Mouse (Mus musculus) CH12.LX (cell line): ENCODE measurements at regions not wholly inside any gene's neighbourhood (a gene's known extent, or its start where the extent isn't known, plus 50 kb on each side); places are given as distances from the start of the nearest gene placed in this dataset.

Experiments used
- DNase-seq: peaks from one replicate; pipeline ENCODE4 v3.0.0-alpha.2; 2013; ENCODE audit errors: extremely low read depth
- H3K27ac ChIP-seq: 2 replicates; pipeline ENCODE4 v1.5.1; 2012; ENCODE audit warnings: low read depth, mild to moderate bottlenecking, control low read depth, moderate library complexity; ENCODE audit not compliant: insufficient read depth
- H3K27me3 ChIP-seq: replicated peaks from 2 replicates; pipeline ENCODE3; 2012; ENCODE audit warnings: inconsistent platforms
- H3K36me3 ChIP-seq, 2 experiments: replicated peaks in 1 of 2; 2 replicates each; pipeline versions ENCODE3 to v1.6.1; 2012; ENCODE audit warnings: inconsistent platforms in 1 of 2, low read length in 1 of 2, mild to moderate bottlenecking in 1 of 2, mixed read lengths in 1 of 2, moderate library complexity in 1 of 2; ENCODE audit not compliant: control insufficient read depth in 1 of 2, insufficient read depth in 1 of 2
- H3K4me1 ChIP-seq, 2 experiments: 2 replicates each; pipeline ENCODE4 v1.6.1; 2012; ENCODE audit warnings: inconsistent platforms in 1 of 2, moderate library complexity in 1 of 2; ENCODE audit not compliant: insufficient read depth in 2 of 2, control insufficient read depth in 1 of 2
- H3K4me2 ChIP-seq: 2 replicates; pipeline ENCODE4 v1.6.1; 2012; ENCODE audit warnings: low read depth, mild to moderate bottlenecking, control low read depth; ENCODE audit not compliant: poor library complexity, insufficient read depth, severe bottlenecking
- H3K4me3 ChIP-seq, 3 experiments: fragments of 150-350 bp in 1 of 3; sonication (generic) in 1 of 3; replicated peaks in 1 of 3; 2 replicates each; pipeline versions ENCODE3 to v1.5.1; 2011 to 2012; ENCODE audit warnings: low read depth in 2 of 3, low read length in 2 of 3, mild to moderate bottlenecking in 2 of 3, moderate library complexity in 2 of 3, control low read depth in 1 of 3, improper control_type of control experiment in 1 of 3, inconsistent platforms in 1 of 3, mixed read lengths in 1 of 3; ENCODE audit not compliant: poor library complexity in 1 of 3
- H3K79me2 ChIP-seq: replicated peaks from 2 replicates; pipeline ENCODE4 v1.6.1; 2012; ENCODE audit warnings: mild to moderate bottlenecking, moderate library complexity; ENCODE audit not compliant: control insufficient read depth, poor library complexity, insufficient read depth, severe bottlenecking; ENCODE audit errors: extremely low read depth
- H3K9ac ChIP-seq: 2 replicates; pipeline ENCODE4 v1.6.1; 2012; ENCODE audit warnings: low read depth, mild to moderate bottlenecking, control low read depth, moderate library complexity; ENCODE audit not compliant: insufficient read depth
- H3K9me3 ChIP-seq: replicated peaks from 2 replicates; pipeline ENCODE3; 2012; ENCODE audit warnings: low read length, inconsistent platforms, mixed read lengths
- E2F4 ChIP-seq: IDR thresholded peaks from 2 replicates; pipeline ENCODE4 v1.6.1; 2011; ENCODE audit warnings: low read depth, low read length, improper control_type of control experiment; ENCODE audit not compliant: insufficient replicate concordance
- ELF1 ChIP-seq: IDR thresholded peaks from 2 replicates; pipeline ENCODE4 v1.6.1; 2014; ENCODE audit warnings: low read depth, mild to moderate bottlenecking, inconsistent platforms, low read length, improper control_type of control experiment
- ETS1 ChIP-seq: conservative IDR thresholded peaks from 2 replicates; pipeline ENCODE4 v1.6.1; 2012; ENCODE audit warnings: low read depth, mild to moderate bottlenecking, inconsistent platforms, low read length, improper control_type of control experiment, moderate library complexity
- GABPA ChIP-seq: IDR thresholded peaks from 2 replicates; pipeline ENCODE4 v1.6.1; 2012; ENCODE audit warnings: low read depth, low read length, improper control_type of control experiment, inconsistent platforms; ENCODE audit not compliant: insufficient replicate concordance
- JUN ChIP-seq: IDR thresholded peaks from 2 replicates; pipeline ENCODE4 v1.6.1; 2011; ENCODE audit warnings: low read depth, mild to moderate bottlenecking, low read length, improper control_type of control experiment, moderate library complexity; ENCODE audit not compliant: insufficient read depth
- KAT2A ChIP-seq: IDR thresholded peaks from 2 replicates; pipeline ENCODE4 v1.6.1; 2012; ENCODE audit warnings: low read length, improper control_type of control experiment, inconsistent platforms; ENCODE audit not compliant: insufficient replicate concordance
- MAZ ChIP-seq: IDR thresholded peaks from 2 replicates; pipeline ENCODE4 v1.6.1; 2012; ENCODE audit warnings: low read depth, mild to moderate bottlenecking, inconsistent platforms, low read length, improper control_type of control experiment, moderate library complexity
- MYC ChIP-seq: IDR thresholded peaks from 2 replicates; pipeline ENCODE4 v1.6.1; 2011; ENCODE audit warnings: low read depth, mild to moderate bottlenecking, improper control_type of control experiment, low read length
- NRF1 ChIP-seq: IDR thresholded peaks from 2 replicates; pipeline ENCODE4 v1.6.1; 2014; ENCODE audit warnings: low read depth, mild to moderate bottlenecking, inconsistent platforms, low read length, improper control_type of control experiment, moderate library complexity
- POLR2AphosphoS2 ChIP-seq: IDR thresholded peaks from 2 replicates; pipeline ENCODE4 v1.6.1; 2011; ENCODE audit warnings: low read depth, low read length, improper control_type of control experiment
- SMC3 ChIP-seq: IDR thresholded peaks from 2 replicates; pipeline ENCODE4 v1.6.1; 2011; ENCODE audit warnings: low read depth, low read length, improper control_type of control experiment
- USF1 ChIP-seq: IDR thresholded peaks from 2 replicates; pipeline ENCODE4 v1.6.1; 2014; ENCODE audit warnings: low read depth, mild to moderate bottlenecking, inconsistent platforms, low read length, improper control_type of control experiment
- ZNF384 ChIP-seq: IDR thresholded peaks from 2 replicates; pipeline ENCODE4 v1.6.1; 2012; ENCODE audit warnings: low read depth, low read length, improper control_type of control experiment, inconsistent platforms
- dilution Hi-C: fragments of 300-500 bp; cut with MboI; formaldehyde crosslinking; loops from 2 replicates; pipeline ENCODE4 v1.14.3; 2020; ENCODE audit warnings: low sequenced_read_pairs; ENCODE audit not compliant: extremely low pct_unique_long_range_greater_than_20kb, extremely low pct_ligation_motif_present
- in situ Hi-C: fragments of 300-500 bp; cut with MboI; formaldehyde crosslinking; loops from 3 replicates; pipeline ENCODE4 v1.14.3; 2019; ENCODE audit warnings: low sequenced_read_pairs, low pct_ligation_motif_present, low pct_unique_long_range_greater_than_20kb, mixed read lengths

DNA sequence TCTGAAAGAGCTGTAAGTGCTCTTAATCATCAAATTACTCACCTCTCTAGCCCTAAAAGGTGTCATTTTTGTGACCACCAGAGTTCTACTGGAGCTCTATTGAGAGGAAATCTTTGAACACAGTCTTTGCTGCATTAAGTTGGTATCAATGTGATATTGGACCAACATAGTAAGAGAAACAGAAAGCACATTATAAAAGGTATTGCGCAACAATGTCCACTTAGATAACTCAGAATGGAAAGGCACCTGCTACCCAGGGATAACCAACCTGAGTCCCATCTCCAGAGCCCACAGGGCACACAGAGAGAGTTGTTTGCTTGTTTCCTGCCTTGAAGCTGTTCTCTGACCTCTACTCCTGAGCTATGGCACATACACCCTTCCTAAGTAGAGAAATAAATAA lies 106.4 kb upstream of the Med13l start:
- H3K79me2 ChIP-seq = no peaks in the 10 kb centered on the region
- TF ChIP-seq POLR2AphosphoS2 (no peak), E2F4 (no peak), NRF1 (no peak), ELF1 (no peak), ETS1 (no peak)
- TF ChIP-seq, all 38 proteins: peak for 0
- Histone ChIP-seq H3K4me2 (no peak overlapping the region), H3K4me1 (peaks cover under 1 to 5% of the 10 kb centered on the region in 2 experiments; a peak in 2 of 4 replicates), H3K36me3 (no peaks in the 10 kb centered on the region), H3K9ac (no peak overlapping the region), H3K27ac (no peak overlapping the region), H3K9me3 (no peaks in the 10 kb centered on the region), H3K27me3 (no peaks in the 10 kb centered on the region), H3K4me3 (no peak overlapping the region)
- dilution Hi-C loops = no loop called here
- DNase-seq = no peak
- in situ Hi-C loops = no loop called here

DNA sequence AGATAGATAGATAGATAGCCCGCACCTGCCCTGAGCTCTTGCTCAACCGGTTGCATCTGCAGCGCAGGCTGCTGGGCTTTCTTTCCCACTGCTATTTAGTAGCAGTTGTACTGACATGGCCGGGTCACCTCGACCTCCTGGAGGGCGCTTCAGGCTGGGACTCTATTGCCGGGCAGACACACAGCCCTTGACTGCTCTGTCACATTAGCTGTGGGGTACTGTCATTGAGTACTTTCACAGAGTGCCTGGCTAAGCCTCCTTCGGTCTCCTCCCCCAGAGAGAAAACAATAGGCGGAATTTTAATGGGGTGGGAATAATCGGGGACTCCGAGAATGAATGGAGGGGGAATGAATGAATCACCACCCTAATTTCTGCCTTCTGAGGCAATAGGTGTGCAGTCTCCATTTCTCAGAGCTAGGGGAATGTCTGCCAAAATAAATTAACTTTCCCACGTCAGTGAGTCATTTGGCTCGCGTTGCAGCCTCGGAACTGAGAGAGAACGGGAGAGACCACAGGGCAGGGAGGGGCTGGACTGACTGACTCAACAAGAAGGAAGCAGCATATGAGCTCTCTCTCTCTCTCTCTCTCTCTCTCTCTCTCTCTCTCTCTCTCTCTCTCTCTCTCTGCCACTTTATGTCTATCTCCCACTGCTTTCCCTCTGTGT lies 101.6 kb upstream of the Med13l start:
- no peaks in the 10 kb centered on the region for H3K27me3 ChIP-seq
- in situ Hi-C loops = no loop called here
- no peak for DNase-seq

DNA sequence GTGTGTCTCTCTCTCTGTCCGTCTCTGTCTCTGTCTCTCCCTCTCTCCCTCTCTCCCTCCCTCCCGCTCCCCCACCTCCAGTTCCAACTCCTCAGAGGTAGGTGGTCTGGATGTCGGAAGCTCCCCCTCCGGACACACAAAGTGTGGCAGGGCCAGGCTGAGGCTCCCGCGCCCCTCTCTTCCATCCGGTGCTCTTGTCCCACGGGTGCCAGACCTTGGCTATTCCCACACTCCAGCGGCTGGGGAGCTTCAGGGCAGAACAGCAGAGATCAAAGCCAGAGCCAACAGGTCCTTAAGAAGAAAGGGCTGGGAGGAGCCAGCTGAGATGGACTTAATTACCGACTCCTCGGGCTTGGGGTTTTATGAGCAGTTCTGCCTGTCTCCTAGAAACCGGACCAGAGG lies 101.1 kb upstream of the Med13l start:
- Histone ChIP-seq H3K27ac (no peak overlapping the region), H3K4me3 (no peak overlapping the region)

More for the DNA sequence above, 101.6 kb upstream of the Med13l start:
- Histone ChIP-seq H3K4me1 (peaks cover 0 to 2% of the 10 kb centered on the region in 2 experiments; a peak in 2 of 4 replicates), H3K36me3 (no peaks in the 10 kb centered on the region), H3K79me2 (no peaks in the 10 kb centered on the region), H3K4me3 (no peak overlapping the region), H3K4me2 (no peak overlapping the region), H3K9me3 (no peaks in the 10 kb centered on the region), H3K9ac (no peak overlapping the region), H3K27ac (no peak overlapping the region)
- no peak for TF ChIP-seq JUN
- no peak for TF ChIP-seq ELF1
- no peak for TF ChIP-seq USF1
- no peak for TF ChIP-seq ZNF384
- TF ChIP-seq MAZ = no peak
- no peak for TF ChIP-seq E2F4
- no peak for TF ChIP-seq KAT2A
- no peak for TF ChIP-seq MYC
- dilution Hi-C loops = no loop called here

More for the DNA sequence above, 101.1 kb upstream of the Med13l start:
- TF ChIP-seq GABPA (no peak), SMC3 (no peak)
- TF ChIP-seq, all 38 proteins: peak for 0
- dilution Hi-C loops (no loop called here), in situ Hi-C loops (no loop called here)
- peaks cover 0 to 2% of the 10 kb centered on the region in 2 experiments; a peak in 2 of 4 replicates for H3K4me1 ChIP-seq
- no peak overlapping the region for H3K9ac ChIP-seq
- no peak overlapping the region for H3K4me2 ChIP-seq
- H3K9me3 ChIP-seq = no peaks in the 10 kb centered on the region
- no peak for DNase-seq
- H3K27me3 ChIP-seq = no peaks in the 10 kb centered on the region
- H3K36me3 ChIP-seq = no peaks in the 10 kb centered on the region
- H3K79me2 ChIP-seq = no peaks in the 10 kb centered on the region
